Mouse (Mus musculus): ENCODE results near the gene Ndufb11. TPM values are rescaled to one million over a fixed set of nuclear protein-coding genes. Genes with fewer than 3 reads are reported as not detected.

Gene Ndufb11
- total RNA-seq (2021): 100 to 1,000 TPM; 148 to 158 TPM

- peak; percentile 77 to 93 for DNase-seq (ENCODE audit: low spot score in 2 of 2)
- intact Hi-C loops (cut with DNase I): no loop called here
These were observed at the start of gene Ndufb11, which contains the start of gene Rbm10 for GRCm38 (mm10) chrX:20617176-20617902. Gene Ndufb11 (minus strand): TSS chrX:20617619. Gene Rbm10 (plus strand): TSS chrX:20617503.

GRCm38 (mm10) chrX:20663444-20663790 lies 46.0 kb upstream of the Ndufb11 start:
- peak in 1 of 2 experiments; percentile 11 for DNase-seq (ENCODE audit: low spot score in 2 of 2)
- intact Hi-C loops (cut with DNase I): loop anchor here (2.0 to 10.0 kb wide), 3 partner anchors 25 to 281 kb away; no protein-coding TSS in a partner anchor

- DNase-seq (ENCODE audit: low spot score in 2 of 2): peak; percentile 82 to 93
- intact Hi-C loops (cut with DNase I): loop anchor here (1.0 to 10.0 kb wide), 4 partner anchors 26 to 282 kb away; no protein-coding TSS in a partner anchor
These were observed 45.5 kb upstream of the Ndufb11 start for GRCm38 (mm10) chrX:20662716-20663443.

GRCm38 (mm10) chrX:20662317-20662715 lies 44.9 kb upstream of the Ndufb11 start:
- no peak for DNase-seq (ENCODE audit: low spot score in 2 of 2)
- intact Hi-C loops (cut with DNase I): loop anchor here (1.0 to 10.0 kb wide), 4 partner anchors 26 to 282 kb away; no protein-coding TSS in a partner anchor

- intact Hi-C loops (cut with DNase I): no loop called here
These were observed 41.5 kb upstream of the Ndufb11 start for GRCm38 (mm10) chrX:20658891-20659406.

GRCm38 (mm10) chrX:20658026-20658652 lies 40.7 kb upstream of the Ndufb11 start, which contains the start of gene Uba1:
Gene Uba1 (plus strand): TSS chrX:20658326.
- peak; percentile 77 to 90 for DNase-seq (ENCODE audit: low spot score in 2 of 2)
- intact Hi-C loops (cut with DNase I): no loop called here

More at GRCm38 (mm10) chrX:20658891-20659406, 41.5 kb upstream of the Ndufb11 start:
- no peak for DNase-seq (ENCODE audit: low spot score in 2 of 2)

GRCm38 (mm10) chrX:20657593-20657992 lies 40.2 kb upstream of the Ndufb11 start:
- DNase-seq (ENCODE audit: low spot score in 2 of 2): no peak
- intact Hi-C loops (cut with DNase I): no loop called here

- DNase-seq (ENCODE audit: low spot score in 2 of 2): no peak
- intact Hi-C loops (cut with DNase I): no loop called here
These were observed 27.4 kb upstream of the Ndufb11 start for GRCm38 (mm10) chrX:20644780-20645179.

GRCm38 (mm10) chrX:20638141-20638540 lies 20.7 kb upstream of the Ndufb11 start:
- no peak for DNase-seq (ENCODE audit: low spot score in 2 of 2)
- intact Hi-C loops (cut with DNase I): no loop called here

- DNase-seq (ENCODE audit: low spot score in 2 of 2): no peak
These were observed 532 bp upstream of the Ndufb11 start for GRCm38 (mm10) chrX:20617903-20618399.

GRCm38 (mm10) chrX:20616861-20617175 lies 601 bp downstream of the Ndufb11 start:
- DNase-seq (ENCODE audit: low spot score in 2 of 2): peak in 1 of 2 experiments; percentile 51
- intact Hi-C loops (cut with DNase I): no loop called here

More at GRCm38 (mm10) chrX:20617903-20618399, 532 bp upstream of the Ndufb11 start:
- intact Hi-C loops (cut with DNase I): no loop called here

GRCm38 (mm10) chrX:20608500-20608899 lies 8.9 kb downstream of the Ndufb11 start:
- intact Hi-C loops (cut with DNase I): no loop called here
- no peak for DNase-seq (ENCODE audit: low spot score in 2 of 2)

GRCm38 (mm10) chrX:20587968-20588367 lies 29.5 kb downstream of the Ndufb11 start:
- intact Hi-C loops (cut with DNase I): no loop called here
- peak in 1 of 2 experiments; percentile 1 for DNase-seq (ENCODE audit: low spot score in 2 of 2)

- intact Hi-C loops (cut with DNase I): no loop called here
These were observed 43.5 kb downstream of the Ndufb11 start for GRCm38 (mm10) chrX:20573927-20574326.

GRCm38 (mm10) chrX:20572683-20573082 lies 44.7 kb downstream of the Ndufb11 start:
- no peak for DNase-seq (ENCODE audit: low spot score in 2 of 2)
- intact Hi-C loops (cut with DNase I): no loop called here

More at GRCm38 (mm10) chrX:20573927-20574326, 43.5 kb downstream of the Ndufb11 start:
- no peak for DNase-seq (ENCODE audit: low spot score in 2 of 2)

- intact Hi-C loops (cut with DNase I): no loop called here
- no peak for DNase-seq (ENCODE audit: low spot score in 2 of 2)
These were observed 46.4 kb downstream of the Ndufb11 start for GRCm38 (mm10) chrX:20571024-20571423.

Measured in left cerebral cortex, postnatal 25 days (tissue).